ENCODE assay signal across 8 mouse cellular contexts in genomic region chr2:180893537-180894028, GRCm38 (mm10). TPM values are rescaled to one million over a fixed set of nuclear protein-coding genes. Genes with fewer than 3 reads are reported as not detected.
DNase-seq lines count a peak whose midpoint lies in the region; ATAC-seq and TF ChIP-seq lines count a peak whose summit lies in the region.
"Had no signal": no experiment of that assay in that cellular context is flagged by ENCODE, and none has a peak within 500 bp of the region (broad histone marks: within the 10 kb centered on the region; RNA-seq: fewer than 3 reads in every experiment).

No protein-coding gene starts in this region.

- no peak for DNase-seq in lung, adult 2 months
- peak; percentile 62 to 67 for DNase-seq in cerebellum, postnatal 36 days
- DNase-seq in hindbrain, embryonic 10.5 days (ENCODE audit: low spot score): no peak
- DNase-seq in right cerebral cortex, postnatal 14 days: peak; percentile 48

- no peak for ATAC-seq in lung, embryonic 16.5 days (ENCODE audit: low read depth)
- no peak for ATAC-seq in limb, embryonic 13.5 days (ENCODE audit: low FRiP score, low read depth)
- no peak for ATAC-seq in megakaryocyte-erythroid progenitor cell, adult 5-6 weeks (replicated peaks; ENCODE audit: low FRiP score, low TSS enrichment, poor library complexity, severe bottlenecking)

- H3K27ac ChIP-seq in lung, embryonic 16.5 days (ENCODE audit: low read length): no peak overlapping the region
- peak overlapping the region; percentile 99 for H3K27ac ChIP-seq in hindbrain, embryonic 10.5 days
- H3K27ac ChIP-seq in limb, embryonic 13.5 days: no peak overlapping the region

- peaks cover 15% of the 10 kb centered on the region for H3K4me1 ChIP-seq in lung, embryonic 16.5 days (replicated peaks; ENCODE audit: control insufficient read depth, insufficient read depth, low read length)
- no peaks in the 10 kb centered on the region for H3K4me1 ChIP-seq in lung, adult 2 months (ENCODE audit: control insufficient read depth, insufficient read depth, low read length)
- H3K4me1 ChIP-seq in hindbrain, embryonic 10.5 days (replicated peaks): peaks cover 85% of the 10 kb centered on the region
- H3K4me1 ChIP-seq in limb, embryonic 13.5 days: peaks cover 23% of the 10 kb centered on the region

- TF ChIP-seq POLR2A in lung, adult 2 months (IDR thresholded peaks at IDR 0.05; ENCODE audit: borderline replicate concordance, extremely low read depth, low read depth, low read length): no peak

- TF ChIP-seq CTCF in lung, adult 2 months (IDR thresholded peaks at IDR 0.05; ENCODE audit: insufficient read depth, low read length): no peak

- peak overlapping the region; percentile 48 for H3K4me3 ChIP-seq in lung, embryonic 16.5 days (ENCODE audit: low read length)
- H3K4me3 ChIP-seq in lung, adult 2 months (replicated peaks; ENCODE audit: extremely low read depth, low read depth, low read length): no peak overlapping the region
- H3K4me3 ChIP-seq in hindbrain, embryonic 10.5 days: peak overlapping the region; percentile 92
- peak overlapping the region; percentile 45 for H3K4me3 ChIP-seq in limb, embryonic 13.5 days
- H3K4me3 ChIP-seq: myocyte had no signal

- H3K4me2 ChIP-seq in lung, embryonic 16.5 days (ENCODE audit: low read depth, low read length): peak overlapping the region; percentile 67
- H3K4me2 ChIP-seq in limb, embryonic 13.5 days (replicated peaks): peak overlapping the region; percentile 77

- no peaks in the 10 kb centered on the region for H3K36me3 ChIP-seq in lung, embryonic 16.5 days (ENCODE audit: control insufficient read depth, insufficient read depth, low read length)
- H3K36me3 ChIP-seq in hindbrain, embryonic 10.5 days: peaks cover 11% of the 10 kb centered on the region
- no peaks in the 10 kb centered on the region for H3K36me3 ChIP-seq in limb, embryonic 13.5 days

- peaks cover 81% of the 10 kb centered on the region for H3K27me3 ChIP-seq in lung, embryonic 16.5 days (ENCODE audit: control insufficient read depth, insufficient read depth, low read depth, low read length)
- H3K27me3 ChIP-seq in hindbrain, embryonic 10.5 days (ENCODE audit: insufficient read depth, poor library complexity, severe bottlenecking): peaks cover 73% of the 10 kb centered on the region
- peaks cover 98% of the 10 kb centered on the region for H3K27me3 ChIP-seq in limb, embryonic 13.5 days

- H3K9ac ChIP-seq in lung, embryonic 16.5 days (ENCODE audit: low read length): peak overlapping the region; percentile 19
- peak overlapping the region; percentile 43; the same call in 1 of the 2 replicates for H3K9ac ChIP-seq in limb, embryonic 13.5 days

- H3K9me3 ChIP-seq in lung, embryonic 16.5 days (ENCODE audit: control insufficient read depth, low read length): no peaks in the 10 kb centered on the region
- H3K9me3 ChIP-seq in hindbrain, embryonic 10.5 days: no peaks in the 10 kb centered on the region
- H3K9me3 ChIP-seq in limb, embryonic 13.5 days: no peaks in the 10 kb centered on the region

- under 1% methylated on average over 44 of the region's 50 CpGs for WGBS in lung, embryonic 16.5 days
- 2% methylated on average over 50 of the region's 50 CpGs for WGBS in lung, adult 2 months
- under 1% methylated on average over 50 of the region's 50 CpGs for WGBS in hindbrain, embryonic 10.5 days
- WGBS in limb, embryonic 13.5 days: under 1% methylated on average over 46 of the region's 50 CpGs

RNA-seq across cellular contexts. Expression of gene Ythdf1, which starts 27.2 kb away (rescaled TPM):
- polyA plus RNA-seq in lung, embryonic 16.5 days (2015; fragmentation: Nextera tagmentation; extraction: Ambion mirVana): 13.4 and 14.9 TPM in 2 replicates
- polyA plus RNA-seq in lung, adult 2 months (2012; rRNA removed): 28.2 and 42.9 TPM in 2 replicates
- polyA plus RNA-seq in hindbrain, embryonic 10.5 days (2016; fragmentation: Nextera tagmentation; extraction: Ambion mirVana): 62.0 and 67.1 TPM in 2 replicates
- polyA plus RNA-seq in limb, embryonic 13.5 days (2015; fragmentation: Nextera tagmentation; extraction: Ambion mirVana): 60.6 and 66.8 TPM in 2 replicates
- total RNA-seq in megakaryocyte-erythroid progenitor cell, adult 5-6 weeks (2014; fragmentation: Nextera tagmentation): 58.9 and 67.4 TPM in 2 replicates
- 26.4 and 38.3 TPM in 2 replicates for total RNA-seq in megakaryocyte-erythroid progenitor cell, adult 5-6 weeks (2017)

RNA-seq across cellular contexts. Expression of gene Birc7, which starts 35.2 kb away (rescaled TPM):
- polyA plus RNA-seq in lung, embryonic 16.5 days (2015; fragmentation: Nextera tagmentation; extraction: Ambion mirVana): 0.14 TPM in 1 of 2 replicates, not detected in the other
- polyA plus RNA-seq in lung, adult 2 months (2012; rRNA removed): not detected in 2 replicates
- polyA plus RNA-seq in hindbrain, embryonic 10.5 days (2016; fragmentation: Nextera tagmentation; extraction: Ambion mirVana): 0.52 and 1.3 TPM in 2 replicates
- not detected in 2 replicates for polyA plus RNA-seq in limb, embryonic 13.5 days (2015; fragmentation: Nextera tagmentation; extraction: Ambion mirVana)
- not detected in 2 replicates for total RNA-seq in megakaryocyte-erythroid progenitor cell, adult 5-6 weeks (2014; fragmentation: Nextera tagmentation)
- not detected in 2 replicates for total RNA-seq in megakaryocyte-erythroid progenitor cell, adult 5-6 weeks (2017)
- polyA plus RNA-seq: myocyte had no signal

Comparison
In these comparisons a context has a peak if more than half of its experiments do, and no peak if none do; other contexts are left out.
1. DNase-seq: peak in cerebellum, postnatal 36 days (2 of 2) and right cerebral cortex, postnatal 14 days (single experiment); none in lung, adult 2 months (single experiment) and hindbrain, embryonic 10.5 days (single experiment).